Mouse (Mus musculus): Measurements from ENCODE around the gene 2010300C02Rik.
A peak's percentile ranks its signal among the peaks of the same experiment; 100 is the strongest.

The 2010300C02Rik gene

DNA sequence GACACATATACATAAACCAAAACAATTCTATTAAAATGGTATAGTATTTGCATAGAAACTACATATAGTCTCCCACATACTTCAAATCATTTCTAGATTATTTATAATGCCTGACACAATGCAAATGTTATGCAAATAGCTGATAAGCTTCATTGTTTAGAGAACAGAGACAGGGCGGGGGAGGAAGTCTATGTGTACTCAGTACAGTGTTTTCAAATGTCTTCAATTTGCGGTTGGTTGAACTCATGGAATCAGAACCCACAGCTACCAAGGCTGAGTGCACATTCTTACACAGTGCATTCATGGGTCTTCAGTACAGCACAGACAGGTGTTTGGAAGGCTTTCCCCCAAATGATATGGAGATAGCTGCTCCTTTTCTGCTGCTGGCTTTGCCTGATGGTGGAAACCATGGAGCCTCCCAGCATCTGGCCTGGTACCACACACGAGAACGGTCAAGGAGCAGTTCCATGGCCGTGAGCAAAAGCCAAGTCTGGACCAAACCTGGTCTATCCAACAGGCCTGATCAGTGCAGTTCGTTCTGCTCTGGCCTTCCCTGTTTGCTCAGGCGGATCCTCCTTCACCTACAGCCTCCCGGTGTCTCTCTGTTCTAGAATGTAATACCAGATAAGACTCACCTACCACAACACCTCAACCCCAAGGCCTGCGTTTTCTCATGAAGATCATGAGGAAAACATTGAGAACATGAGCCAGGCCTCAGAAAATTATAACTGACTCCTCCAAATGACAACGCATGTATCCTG is 8.1 kb downstream of the 2010300C02Rik start:
- DNase-seq (ENCODE audit: inconsistent ontology term): peak; percentile 48

DNA sequence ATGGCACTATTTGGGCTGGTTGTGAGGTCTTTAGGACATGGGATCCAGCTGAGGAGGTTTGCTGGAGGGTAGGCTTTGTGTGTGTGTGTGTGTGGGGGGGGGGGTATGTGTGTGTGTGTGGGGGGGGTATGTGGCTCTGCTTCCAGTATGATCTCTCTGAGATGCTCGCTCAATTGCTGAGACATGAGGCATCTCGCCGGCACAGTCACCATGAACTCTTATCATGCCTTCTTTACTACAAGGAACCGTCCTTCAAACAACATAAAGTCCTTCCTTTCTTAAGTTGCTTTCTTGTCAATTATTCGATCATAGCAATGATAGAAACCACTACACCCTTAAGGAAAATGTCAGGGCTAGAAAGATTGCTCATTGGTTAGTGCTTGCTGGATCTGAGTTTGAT is 8.8 kb downstream of the 2010300C02Rik start:
- no peak for DNase-seq (ENCODE audit: inconsistent ontology term)

DNA sequence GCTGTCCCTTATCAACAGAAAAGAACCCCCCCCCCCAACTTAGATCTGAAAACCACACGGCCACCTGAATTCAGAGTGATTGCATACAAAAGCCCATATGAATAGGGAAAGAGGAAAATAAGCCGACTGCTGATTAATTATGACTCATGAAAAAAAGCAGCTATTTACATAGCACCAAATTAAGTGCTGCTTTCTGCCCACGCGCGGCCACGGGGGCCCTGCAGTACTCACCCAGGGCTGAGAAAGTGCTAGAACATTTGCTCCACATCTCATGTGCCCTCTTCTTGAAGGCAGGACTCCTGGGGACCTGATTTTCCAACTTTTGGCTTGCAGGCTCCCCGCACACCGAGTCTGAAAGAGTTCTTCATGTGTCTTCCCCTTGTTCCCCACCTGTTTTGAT is 10.1 kb downstream of the 2010300C02Rik start:
- peak; percentile 54 for DNase-seq (ENCODE audit: inconsistent ontology term)

DNA sequence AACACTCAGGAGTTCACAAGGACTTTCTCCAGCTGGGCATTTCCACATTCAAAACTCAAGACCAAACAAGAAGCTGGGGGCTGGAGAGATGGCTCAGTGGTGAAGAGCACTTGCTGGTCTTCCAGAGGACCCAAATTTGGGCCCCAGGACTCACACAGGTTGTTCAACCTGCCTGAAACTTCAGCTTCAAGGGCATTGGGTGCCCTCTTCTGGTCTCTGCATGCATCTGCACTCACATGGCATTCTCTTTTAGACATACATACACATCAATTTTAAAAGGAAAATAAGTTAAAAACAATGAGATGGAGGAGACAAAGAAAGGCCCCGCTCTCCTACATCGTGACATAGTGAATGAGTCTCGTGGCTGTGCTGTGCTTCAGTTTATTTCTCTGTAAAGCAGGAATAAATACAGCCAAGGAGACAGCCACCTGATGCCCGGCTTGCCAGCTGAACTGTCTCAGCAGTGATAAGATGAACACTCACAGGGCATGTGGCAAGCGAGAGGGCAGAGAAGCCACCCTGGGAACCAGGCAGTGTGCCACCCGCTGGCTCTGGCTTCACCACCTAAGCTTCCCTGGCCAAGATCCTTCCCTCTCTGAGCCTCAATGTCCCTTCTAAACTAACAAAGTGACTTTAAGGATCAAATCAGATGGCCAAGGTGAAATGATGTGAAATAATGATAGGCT is 11.5 kb downstream of the 2010300C02Rik start:
- DNase-seq (ENCODE audit: inconsistent ontology term): no peak

DNA sequence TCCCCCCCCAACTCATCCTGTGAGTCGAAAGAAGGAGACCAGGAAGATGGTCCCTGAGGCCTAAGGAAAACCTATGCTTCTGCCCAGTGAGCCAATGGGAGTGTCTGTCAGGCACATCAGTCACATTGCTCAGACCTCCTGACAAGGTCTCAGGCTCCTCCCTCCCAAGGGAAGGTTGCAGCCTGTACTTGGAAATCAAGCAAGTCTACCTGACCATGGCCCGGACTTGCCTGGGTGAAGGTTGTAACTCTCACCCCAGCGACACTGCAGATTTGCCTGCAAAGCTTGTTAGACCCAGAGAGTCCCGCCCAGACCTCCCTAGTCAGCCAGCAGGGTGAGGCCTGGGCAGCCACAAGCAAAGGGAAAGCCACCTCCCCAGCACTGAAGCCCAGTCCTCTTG is 17.6 kb downstream of the 2010300C02Rik start:
- no peak for DNase-seq (ENCODE audit: inconsistent ontology term)

DNA sequence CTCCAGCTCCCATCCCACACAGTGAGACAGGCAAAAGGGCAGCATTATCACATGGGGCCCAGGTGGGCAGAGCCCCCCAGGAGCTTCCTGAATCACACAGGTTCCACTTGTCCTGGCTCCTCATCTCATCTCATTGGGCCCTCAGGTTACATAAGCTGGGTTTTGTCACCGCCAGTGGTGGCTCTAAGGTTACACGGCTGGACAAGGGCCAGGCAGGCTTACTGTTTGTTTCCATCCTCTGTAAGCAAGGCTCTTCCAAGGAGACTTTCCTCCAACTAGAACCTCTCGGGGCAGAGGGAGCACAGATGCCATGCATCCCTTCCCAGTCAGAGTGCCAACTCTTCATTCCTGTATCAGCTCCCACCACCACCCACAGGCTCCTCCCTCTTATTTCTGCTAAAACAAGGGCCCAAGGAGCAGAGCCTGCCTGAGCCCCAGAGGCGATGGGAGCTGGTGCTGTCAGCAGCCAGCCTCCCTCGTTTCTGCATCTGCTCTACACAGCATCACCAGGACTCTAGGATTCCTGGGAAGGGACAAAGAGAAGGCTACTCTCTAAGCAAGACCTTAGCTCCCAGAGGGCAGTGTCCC is 20.9 kb downstream of the 2010300C02Rik start:
- no peak for DNase-seq (ENCODE audit: inconsistent ontology term)

DNA sequence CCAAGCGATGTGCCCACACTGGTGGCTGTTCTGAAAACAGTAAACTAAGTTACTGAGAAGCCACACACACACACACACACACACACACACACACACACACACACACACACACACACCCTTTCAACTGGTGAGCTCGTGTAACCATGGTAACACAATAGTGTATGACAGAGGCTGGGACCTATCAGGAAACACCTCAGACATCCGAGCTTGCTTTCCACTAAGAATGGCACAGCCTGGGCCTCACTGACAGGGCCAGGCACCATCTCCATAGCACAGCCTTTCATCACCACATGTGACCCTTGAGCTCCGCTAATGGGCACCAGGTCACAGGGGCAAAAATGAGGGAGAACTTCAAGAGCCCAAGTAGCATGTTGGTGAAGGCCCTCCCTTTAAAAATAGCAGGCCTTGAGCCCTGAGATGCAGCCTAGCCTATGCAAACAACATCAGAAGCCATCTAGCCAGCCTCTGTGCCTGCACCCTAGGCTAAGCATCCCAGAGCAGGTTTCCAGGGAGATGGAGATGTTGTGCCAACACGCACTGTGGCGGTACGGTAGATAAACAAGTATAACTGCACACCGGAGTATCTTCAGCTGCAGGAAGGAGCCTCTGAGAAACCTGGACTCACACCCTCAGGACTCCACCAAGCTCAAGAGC is 21.6 kb downstream of the 2010300C02Rik start:
- no peak for DNase-seq (ENCODE audit: inconsistent ontology term)

DNA sequence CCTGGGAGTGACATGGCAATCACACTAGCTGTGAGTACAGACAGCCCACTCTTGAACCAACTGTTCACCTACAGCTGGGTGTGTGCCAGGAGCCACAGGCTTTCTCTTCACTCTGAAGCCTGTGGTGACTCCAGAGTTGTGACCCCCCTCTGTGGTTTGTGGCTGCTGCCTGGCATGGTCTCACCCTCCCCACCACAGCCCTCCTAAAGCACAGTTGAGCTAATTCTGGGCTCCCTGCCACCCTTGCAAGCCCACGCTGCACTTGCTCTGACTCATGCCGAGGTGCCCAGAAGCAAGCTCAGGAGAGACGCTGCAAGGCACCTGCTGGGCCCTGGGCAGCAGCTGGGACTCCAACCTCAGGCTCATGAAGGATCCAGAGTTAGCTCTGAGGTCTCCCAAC is 23.0 kb downstream of the 2010300C02Rik start:
- DNase-seq (ENCODE audit: inconsistent ontology term): peak; percentile 93

DNA sequence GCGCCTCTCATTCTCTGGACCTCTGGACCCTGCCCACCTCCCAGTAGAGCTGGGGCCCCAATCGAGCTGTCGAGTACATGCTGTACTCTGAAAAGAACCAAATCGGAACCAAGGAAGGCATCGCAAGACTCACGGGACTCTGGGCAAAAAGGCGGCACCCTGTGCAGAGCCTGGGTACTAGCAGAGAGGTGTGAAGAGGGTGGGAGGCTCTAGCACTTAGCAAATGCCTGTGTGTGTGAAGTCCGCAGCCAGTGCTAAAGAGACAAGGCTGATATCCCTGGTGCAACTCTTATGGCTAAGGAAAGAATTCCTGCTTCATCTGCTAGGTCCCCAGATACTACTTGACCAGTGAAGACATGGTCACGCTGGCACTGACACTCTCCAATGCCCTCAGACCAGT is 24.2 kb downstream of the 2010300C02Rik start:
- no peak for DNase-seq (ENCODE audit: inconsistent ontology term)

DNA sequence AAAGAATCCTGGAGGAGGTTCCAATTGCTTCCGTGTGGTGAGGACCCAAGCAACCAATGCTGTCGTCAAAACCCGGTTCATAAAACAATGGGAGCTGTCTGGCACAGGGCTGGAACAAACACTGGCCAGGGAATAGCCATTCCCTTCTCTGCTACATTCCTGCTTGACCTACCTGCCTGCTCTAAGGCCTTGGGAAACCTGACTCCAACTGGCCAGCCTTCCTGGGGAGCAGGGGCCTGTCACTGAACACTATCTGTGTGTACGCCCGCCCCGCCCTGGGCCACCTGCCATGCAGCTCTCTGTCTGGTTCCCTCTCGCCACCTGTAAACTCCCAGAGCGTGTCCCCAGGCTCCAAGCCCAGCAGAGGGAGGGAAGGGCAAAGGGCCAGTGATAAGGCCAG is 25.5 kb downstream of the 2010300C02Rik start:
- no peak for DNase-seq (ENCODE audit: inconsistent ontology term)

DNA sequence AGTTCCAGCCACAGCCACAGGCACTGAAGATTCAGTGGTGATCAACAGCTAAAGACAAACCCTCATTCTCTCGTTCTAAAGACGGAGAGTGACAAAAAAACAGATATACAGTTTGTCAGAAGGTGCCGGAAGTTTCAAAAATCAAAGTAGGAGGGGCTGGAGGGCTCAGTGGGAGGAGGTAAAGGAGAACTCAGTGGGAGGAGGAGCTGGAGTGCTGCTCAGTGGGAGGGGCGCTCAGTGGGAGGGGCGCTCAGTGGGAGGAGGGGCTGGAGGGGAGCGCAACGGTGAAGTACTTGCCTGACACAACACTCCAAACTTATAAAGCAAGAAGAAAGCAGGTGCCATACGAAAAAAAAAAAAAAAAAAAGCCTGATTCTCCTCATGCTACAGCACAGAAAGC is 28.7 kb downstream of the 2010300C02Rik start:
- no peak for DNase-seq (ENCODE audit: inconsistent ontology term)

DNA sequence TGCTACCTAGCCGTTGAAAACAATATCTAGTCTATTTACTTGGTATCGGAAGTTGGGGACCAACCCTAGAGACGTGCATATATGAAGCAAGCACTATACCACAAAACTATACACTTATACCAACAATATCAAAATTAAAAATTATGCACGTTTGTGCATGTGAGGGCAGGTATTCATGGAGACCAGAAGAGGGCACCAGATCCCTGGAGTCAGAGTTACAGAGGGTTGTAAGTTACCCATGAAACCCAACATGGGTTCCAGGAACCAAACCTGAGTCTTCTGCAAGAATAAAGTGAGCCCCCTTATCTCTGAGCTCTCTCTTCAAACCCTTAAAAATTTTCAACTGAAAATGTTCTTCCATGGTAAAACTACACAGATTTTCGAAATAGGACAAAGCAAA is 29.2 kb downstream of the 2010300C02Rik start:
- DNase-seq (ENCODE audit: inconsistent ontology term): no peak

DNA sequence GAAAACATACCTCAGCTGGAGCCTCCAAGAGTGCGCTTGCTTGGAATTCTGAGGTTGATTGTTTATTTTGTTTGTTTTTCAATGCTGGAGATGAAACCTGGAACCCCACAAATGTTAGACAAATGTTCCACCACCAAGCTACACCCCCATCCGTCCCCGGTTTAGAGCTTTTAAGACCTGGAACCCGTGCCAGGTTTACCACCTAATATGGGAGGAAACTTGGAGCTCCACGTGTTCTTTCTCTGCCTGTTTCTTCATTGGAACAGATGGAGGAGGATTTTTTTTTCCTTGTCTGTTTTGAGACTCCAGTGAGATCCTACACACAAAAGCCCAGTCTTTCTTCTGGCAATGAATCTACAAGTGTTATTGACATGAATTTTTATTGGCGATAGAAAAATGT is 30.2 kb downstream of the 2010300C02Rik start:
- DNase-seq (ENCODE audit: inconsistent ontology term): no peak

DNA sequence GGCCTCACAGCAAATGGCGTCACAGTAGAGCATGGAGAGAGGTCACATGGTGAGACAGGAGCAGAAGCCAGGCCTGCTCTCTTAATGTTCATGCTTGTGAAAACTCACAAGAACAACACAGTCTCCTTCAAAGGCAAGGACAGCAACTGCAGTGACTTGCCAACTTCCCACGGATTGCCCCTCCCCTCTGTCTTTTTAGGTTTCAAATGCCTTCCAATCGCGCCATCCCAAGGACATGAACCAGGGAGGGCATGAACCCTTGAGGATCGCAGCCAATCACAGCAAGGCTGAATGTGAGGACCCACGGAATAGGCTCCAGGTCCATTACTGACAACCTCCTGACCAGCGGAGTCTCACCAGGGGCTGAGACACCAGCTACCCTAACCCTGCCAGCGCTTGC is 31.5 kb downstream of the 2010300C02Rik start:
- no peak for DNase-seq (ENCODE audit: inconsistent ontology term)

DNA sequence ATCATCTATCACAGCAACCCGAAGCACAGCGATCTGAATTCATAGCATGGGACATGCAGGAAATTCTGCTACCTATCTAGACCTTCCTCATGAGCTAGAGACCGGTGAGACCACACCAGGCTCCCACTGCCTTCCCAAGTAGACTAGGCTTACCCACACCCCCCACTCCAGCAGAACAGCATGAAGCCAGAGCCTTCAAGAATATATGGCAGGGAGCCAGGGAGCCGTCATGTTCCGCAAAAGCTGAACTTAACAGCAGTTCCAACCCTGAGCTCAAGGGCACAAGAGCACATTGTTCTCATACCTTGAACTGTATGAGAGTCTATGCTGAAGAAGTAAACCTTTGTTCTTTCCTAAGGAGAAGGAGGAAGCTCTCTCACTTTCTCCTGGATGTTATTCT is 32.4 kb downstream of the 2010300C02Rik start:
- no peak for DNase-seq (ENCODE audit: inconsistent ontology term)

DNA sequence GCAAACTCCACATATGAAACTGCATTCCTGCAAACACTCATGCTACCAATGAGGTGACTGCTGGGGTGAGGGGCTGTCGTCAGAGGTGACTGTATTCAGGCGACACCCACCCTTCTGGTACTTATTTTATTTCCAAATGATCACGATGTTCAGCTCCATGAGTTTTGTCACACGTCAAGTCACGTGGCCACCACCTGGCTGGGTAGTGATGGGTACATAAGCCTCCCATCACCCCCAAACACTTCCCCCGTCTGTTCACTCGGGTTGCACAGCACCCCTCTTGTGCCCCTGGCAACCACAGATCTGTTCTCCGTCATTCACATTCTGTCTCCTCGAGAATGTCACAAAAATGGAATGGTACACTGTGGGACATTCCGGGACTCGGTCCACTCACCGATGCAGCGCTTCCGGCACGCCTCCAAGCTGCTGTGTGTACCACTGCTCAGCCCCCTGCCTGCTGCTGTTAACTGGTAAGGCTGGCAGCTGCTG is 32.9 kb downstream of the 2010300C02Rik start:
- DNase-seq (ENCODE audit: inconsistent ontology term): no peak

DNA sequence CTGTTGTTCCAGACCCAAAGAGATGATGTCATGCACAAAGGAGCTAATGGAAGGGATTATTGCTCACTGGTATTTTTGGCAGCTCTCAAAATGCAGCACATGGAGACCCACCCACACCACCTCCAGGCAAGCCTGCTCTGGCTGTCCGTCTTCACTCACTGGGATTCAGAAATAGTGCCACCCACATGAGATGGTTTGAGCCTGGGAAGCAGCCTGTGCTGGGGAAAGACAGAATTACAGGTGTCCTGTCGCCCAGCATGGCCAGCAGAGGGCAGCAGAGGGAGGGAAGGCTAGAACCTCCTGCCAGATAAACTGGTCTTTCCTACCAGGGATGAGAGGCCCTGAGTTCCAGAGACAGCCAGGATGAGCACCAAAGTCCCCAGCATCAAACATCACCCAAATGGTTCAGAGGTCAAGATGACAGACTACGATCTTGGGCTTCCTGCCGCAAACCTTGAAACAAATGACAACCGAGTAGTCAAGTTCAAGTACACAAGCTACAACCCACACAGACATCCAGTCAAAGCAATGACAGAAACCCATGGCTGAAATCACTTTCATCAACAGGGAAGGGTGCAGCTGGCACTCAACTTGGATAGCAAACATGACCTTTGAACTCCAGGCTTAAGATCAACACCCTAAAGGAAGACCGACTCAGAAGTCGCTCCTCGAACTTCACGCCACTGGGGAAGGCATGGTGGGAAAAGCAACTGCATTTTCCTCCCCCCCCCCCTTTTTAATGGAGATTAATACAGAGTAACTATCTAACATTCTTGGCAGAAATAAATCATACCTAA is 41.4 kb downstream of the 2010300C02Rik start:
- peak; percentile 59 for DNase-seq (ENCODE audit: inconsistent ontology term)

DNA sequence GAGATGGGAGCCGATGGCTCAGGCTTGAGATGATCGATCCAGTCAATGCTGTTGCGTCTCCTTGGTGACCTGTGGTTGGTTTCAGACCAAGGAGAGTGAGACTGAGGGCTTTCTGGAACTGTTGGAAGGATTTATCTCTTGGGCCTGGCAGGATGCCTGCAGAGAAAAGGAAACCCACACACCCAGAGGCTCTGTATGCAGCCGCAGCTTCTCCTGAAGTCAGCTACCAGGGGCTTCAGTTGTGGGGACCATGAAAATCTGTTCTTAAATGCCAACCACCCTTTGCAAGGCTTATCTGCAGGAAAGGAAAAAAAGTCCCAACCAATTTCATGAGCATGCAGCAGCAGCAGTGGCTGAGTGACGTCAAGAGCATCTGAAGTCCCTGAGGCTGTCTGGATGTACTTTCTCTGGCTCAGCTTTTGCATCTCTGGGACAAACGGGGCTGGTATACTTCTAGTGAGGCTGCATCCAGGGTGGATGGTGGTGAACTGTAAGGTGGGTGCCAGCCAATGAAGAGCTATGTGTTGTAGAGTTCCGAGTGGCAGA is 42.8 kb downstream of the 2010300C02Rik start:
- no peak for DNase-seq (ENCODE audit: inconsistent ontology term)

DNA sequence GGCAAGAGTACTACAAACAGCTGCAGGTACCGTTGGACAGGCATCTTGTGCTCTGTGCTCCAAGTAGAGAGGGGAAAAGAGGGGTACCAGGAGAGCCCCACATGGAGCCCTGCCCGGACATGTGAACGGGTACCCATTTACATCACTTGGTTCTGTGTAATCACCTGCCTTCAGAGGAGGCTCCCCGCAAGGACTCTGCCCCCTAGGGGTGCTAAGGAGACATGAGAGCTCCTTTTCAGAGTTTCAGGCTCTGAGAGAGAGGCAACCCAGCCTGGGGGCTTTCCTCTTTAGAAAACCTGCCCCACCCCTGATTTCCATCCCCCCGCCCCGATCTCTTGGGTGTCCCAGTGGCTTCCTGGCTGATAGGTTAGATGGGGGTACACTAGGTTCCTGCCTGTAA is 44.4 kb downstream of the 2010300C02Rik start:
- DNase-seq (ENCODE audit: inconsistent ontology term): no peak

DNA sequence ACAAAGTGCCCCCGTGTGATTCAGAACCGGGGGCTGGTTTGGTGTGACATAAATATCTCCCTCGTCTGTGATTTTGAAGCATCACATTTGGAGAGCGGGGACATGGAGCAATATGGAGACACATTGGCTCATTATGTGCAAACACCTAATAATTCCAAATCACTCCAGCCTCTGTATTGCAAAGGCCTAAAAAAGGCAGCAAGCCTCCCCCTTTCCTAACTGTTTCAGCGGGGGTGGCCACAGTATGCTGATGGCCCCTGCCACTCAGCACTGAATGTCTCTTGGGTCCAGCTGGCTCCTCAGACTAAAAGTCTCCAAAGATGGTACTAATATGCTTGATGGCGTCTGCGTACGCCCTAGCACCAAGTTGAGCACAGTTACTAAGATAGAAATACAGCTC is 45.6 kb downstream of the 2010300C02Rik start:
- DNase-seq (ENCODE audit: inconsistent ontology term): no peak

DNA sequence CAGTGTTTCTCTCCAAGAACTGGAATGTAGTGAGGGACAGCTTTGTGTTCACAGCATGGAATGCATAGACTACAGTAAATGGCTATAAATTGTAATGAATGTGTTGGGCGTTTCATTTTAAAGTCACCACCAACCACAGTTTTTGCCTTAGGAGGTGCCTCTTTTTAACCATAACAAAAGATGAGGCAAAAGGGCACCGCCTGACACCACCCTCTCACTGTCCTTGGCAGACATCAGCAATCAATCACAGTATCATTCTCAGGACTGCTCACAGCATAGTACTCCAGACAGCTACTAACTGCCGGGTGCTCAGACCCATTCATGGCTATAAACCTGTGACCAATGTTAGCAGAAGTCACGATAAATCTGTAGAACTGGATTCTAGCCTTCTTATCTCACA is 48.6 kb downstream of the 2010300C02Rik start:
- DNase-seq (ENCODE audit: inconsistent ontology term): no peak
